Mouse (Mus musculus) MEL (cell line): Measurements from ENCODE around the gene Wnt10a. TPM values are rescaled to one million over a fixed set of nuclear protein-coding genes. Genes with fewer than 3 reads are reported as not detected.

Experiments
- DNase-seq: peaks from one replicate; pipeline ENCODE4 v3.0.0; 2011; ENCODE audit warnings: low read depth, low spot score
- H3K27ac ChIP-seq: 2 replicates; pipeline ENCODE4 v1.5.1; 2012; ENCODE audit warnings: low read depth, mild to moderate bottlenecking, control low read depth, low read length, moderate library complexity; ENCODE audit not compliant: control insufficient read depth
- H3K27me3 ChIP-seq, 2 experiments: fragments of 150-350 bp in 1 of 2; sonication (generic) in 1 of 2; 2 replicates each; pipeline ENCODE4 v1.6.1; 2012; ENCODE audit warnings: low read length in 2 of 2, mild to moderate bottlenecking in 2 of 2, improper control_type of control experiment in 1 of 2, moderate library complexity in 1 of 2; ENCODE audit not compliant: insufficient read depth in 2 of 2, control insufficient read depth in 1 of 2
- H3K36me3 ChIP-seq, 2 experiments: 2 replicates each; pipeline ENCODE4 v1.6.1; 2012 to 2014; ENCODE audit warnings: low read length in 2 of 2, improper control_type of control experiment in 1 of 2, inconsistent platforms in 1 of 2, mild to moderate bottlenecking in 1 of 2; ENCODE audit not compliant: insufficient read depth in 2 of 2, control insufficient read depth in 1 of 2
- H3K4me1 ChIP-seq, 2 experiments: fragments of 150-350 bp in 1 of 2; sonication (generic) in 1 of 2; 2 replicates each; pipeline ENCODE4 v1.6.1; 2012; ENCODE audit warnings: low read length in 2 of 2, improper control_type of control experiment in 1 of 2, mild to moderate bottlenecking in 1 of 2; ENCODE audit not compliant: insufficient read depth in 2 of 2, control insufficient read depth in 1 of 2
- H3K4me3 ChIP-seq, 2 experiments: fragments of 150-350 bp in 1 of 2; sonication (generic) in 1 of 2; 2 replicates each; pipeline ENCODE4 v1.5.1; 2012; ENCODE audit warnings: low read depth in 2 of 2, low read length in 2 of 2, mild to moderate bottlenecking in 2 of 2, moderate library complexity in 2 of 2, control low read depth in 1 of 2, improper control_type of control experiment in 1 of 2; ENCODE audit not compliant: control insufficient read depth in 1 of 2, insufficient read depth in 1 of 2
- H3K79me2 ChIP-seq: 2 replicates; pipeline ENCODE4 v1.6.1; 2012; ENCODE audit warnings: mild to moderate bottlenecking, low read length, moderate library complexity; ENCODE audit not compliant: control insufficient read depth, poor library complexity, insufficient read depth
- H3K9ac ChIP-seq: 2 replicates; pipeline ENCODE4 v1.6.1; 2012; ENCODE audit warnings: low read depth, mild to moderate bottlenecking, control low read depth, low read length, moderate library complexity; ENCODE audit not compliant: control insufficient read depth, poor library complexity, severe bottlenecking
- H3K9me3 ChIP-seq: fragments of 150-350 bp; sonication (generic); replicated peaks from 2 replicates; pipeline ENCODE4 v1.6.1; 2012; ENCODE audit warnings: mild to moderate bottlenecking, low read length, improper control_type of control experiment, moderate library complexity; ENCODE audit not compliant: insufficient read depth
- BHLHE40 ChIP-seq: IDR thresholded peaks from 2 replicates; pipeline ENCODE4 v1.6.1; 2012; ENCODE audit warnings: low read depth, mild to moderate bottlenecking, inconsistent platforms, low read length, improper control_type of control experiment, borderline replicate concordance
- CHD1 ChIP-seq: IDR thresholded peaks from 2 replicates; pipeline ENCODE4 v1.6.1; 2012; ENCODE audit warnings: low read depth, mild to moderate bottlenecking, inconsistent platforms, low read length, improper control_type of control experiment
- CHD2 ChIP-seq: IDR thresholded peaks from 2 replicates; pipeline ENCODE4 v1.6.1; 2011; ENCODE audit warnings: low read length, improper control_type of control experiment
- CTCF ChIP-seq, 3 experiments: IDR thresholded peaks in 2 of 3; conservative IDR thresholded peaks in 1 of 3; 2 replicates each; pipeline ENCODE4 v1.5.1; 2011 to 2012; ENCODE audit warnings: low read length in 3 of 3, low read depth in 2 of 3, mild to moderate bottlenecking in 2 of 3, improper control_type of control experiment in 1 of 3, inconsistent platforms in 1 of 3, mixed read lengths in 1 of 3, moderate library complexity in 1 of 3; ENCODE audit not compliant: control insufficient read depth in 1 of 3, insufficient read depth in 1 of 3, poor library complexity in 1 of 3, severe bottlenecking in 1 of 3
- E2F4 ChIP-seq: IDR thresholded peaks from 2 replicates; pipeline ENCODE4 v1.6.1; 2011; ENCODE audit warnings: low read depth, low read length, improper control_type of control experiment, borderline replicate concordance
- ETS1 ChIP-seq: IDR thresholded peaks from 2 replicates; pipeline ENCODE4 v1.6.1; 2012; ENCODE audit warnings: low read depth, mild to moderate bottlenecking, inconsistent platforms, low read length, improper control_type of control experiment, moderate library complexity
- GABPA ChIP-seq: IDR thresholded peaks from 2 replicates; pipeline ENCODE4 v1.6.1; 2012; ENCODE audit warnings: low read depth, mild to moderate bottlenecking, inconsistent platforms, low read length, improper control_type of control experiment, moderate library complexity
- GATA1 ChIP-seq: IDR thresholded peaks from 2 replicates; pipeline ENCODE4 v1.6.1; 2011; ENCODE audit warnings: low read depth, low read length, improper control_type of control experiment
- HCFC1 ChIP-seq: IDR thresholded peaks from 2 replicates; pipeline ENCODE4 v1.6.1; 2012; ENCODE audit warnings: low read depth, mild to moderate bottlenecking, inconsistent platforms, low read length, improper control_type of control experiment, moderate library complexity
- JUND ChIP-seq: IDR thresholded peaks from 2 replicates; pipeline ENCODE4 v1.6.1; 2011; ENCODE audit warnings: low read depth, mild to moderate bottlenecking, improper control_type of control experiment, low read length
- KAT2A ChIP-seq: conservative IDR thresholded peaks from 2 replicates; pipeline ENCODE4 v1.6.1; 2012; ENCODE audit warnings: low read depth, low read length, improper control_type of control experiment, inconsistent platforms
- MAFK ChIP-seq: IDR thresholded peaks from 2 replicates; pipeline ENCODE4 v1.6.1; 2011; ENCODE audit warnings: low read depth, mild to moderate bottlenecking, low read length, improper control_type of control experiment, borderline replicate concordance
- MAX ChIP-seq: IDR thresholded peaks from 2 replicates; pipeline ENCODE4 v1.6.1; 2011; ENCODE audit warnings: low read length, improper control_type of control experiment
- MAZ ChIP-seq: IDR thresholded peaks from 2 replicates; pipeline ENCODE4 v1.6.1; 2012; ENCODE audit warnings: low read depth, mild to moderate bottlenecking, inconsistent platforms, low read length, improper control_type of control experiment
- MEF2A ChIP-seq: IDR thresholded peaks from 2 replicates; pipeline ENCODE4 v1.6.1; 2014; ENCODE audit warnings: low read depth, mild to moderate bottlenecking, inconsistent platforms, low read length, improper control_type of control experiment; ENCODE audit not compliant: poor library complexity, insufficient replicate concordance, severe bottlenecking; ENCODE audit errors: extremely low read depth
- MYB ChIP-seq: IDR thresholded peaks from 2 replicates; pipeline ENCODE4 v1.6.1; 2011; ENCODE audit warnings: mild to moderate bottlenecking, low read depth, low read length, improper control_type of control experiment
- NELFE ChIP-seq: IDR thresholded peaks from 2 replicates; pipeline ENCODE4 v1.6.1; 2011; ENCODE audit warnings: low read depth, low read length, improper control_type of control experiment
- NRF1 ChIP-seq: IDR thresholded peaks from 2 replicates; pipeline ENCODE4 v1.6.1; 2014; ENCODE audit warnings: low read depth, mild to moderate bottlenecking, inconsistent platforms, low read length, improper control_type of control experiment, moderate library complexity; ENCODE audit not compliant: poor library complexity, insufficient read depth, severe bottlenecking
- POLR2AphosphoS2 ChIP-seq: IDR thresholded peaks from 2 replicates; pipeline ENCODE4 v1.6.1; 2011; ENCODE audit warnings: low read length, improper control_type of control experiment
- SIN3A ChIP-seq: IDR thresholded peaks from 2 replicates; pipeline ENCODE4 v1.6.1; 2012; ENCODE audit warnings: low read length, improper control_type of control experiment, inconsistent platforms
- TCF12 ChIP-seq: IDR thresholded peaks from 2 replicates; pipeline ENCODE4 v1.6.1; 2014; ENCODE audit warnings: low read depth, mild to moderate bottlenecking, inconsistent platforms, low read length, improper control_type of control experiment, moderate library complexity
- USF1 ChIP-seq: IDR thresholded peaks from 2 replicates; pipeline ENCODE4 v1.6.1; 2014; ENCODE audit warnings: low read depth, mild to moderate bottlenecking, inconsistent platforms, low read length, improper control_type of control experiment, moderate library complexity
- USF2 ChIP-seq, 2 experiments: IDR thresholded peaks; 2 replicates each; pipeline ENCODE4 v1.6.1; 2011 to 2012; ENCODE audit warnings: improper control_type of control experiment in 2 of 2, low read length in 2 of 2, borderline replicate concordance in 1 of 2, inconsistent platforms in 1 of 2, low read depth in 1 of 2, mild to moderate bottlenecking in 1 of 2; ENCODE audit not compliant: insufficient read depth in 1 of 2
- ZC3H11A ChIP-seq: IDR thresholded peaks from 2 replicates; pipeline ENCODE4 v1.6.1; 2012; ENCODE audit warnings: low read depth, mild to moderate bottlenecking, inconsistent platforms, low read length, improper control_type of control experiment
- ZKSCAN1 ChIP-seq: IDR thresholded peaks from 2 replicates; pipeline ENCODE4 v1.6.1; 2012; ENCODE audit warnings: low read depth, mild to moderate bottlenecking, inconsistent platforms, low read length, improper control_type of control experiment, moderate library complexity
- ZMIZ1 ChIP-seq: IDR thresholded peaks from 2 replicates; pipeline ENCODE4 v1.6.1; 2012; ENCODE audit warnings: low read depth, mild to moderate bottlenecking, inconsistent platforms, low read length, improper control_type of control experiment, moderate library complexity
- ZNF384 ChIP-seq: IDR thresholded peaks from 2 replicates; pipeline ENCODE4 v1.6.1; 2012; ENCODE audit warnings: low read depth, mild to moderate bottlenecking, inconsistent platforms, low read length, improper control_type of control experiment
- polyA plus RNA-seq, 2 experiments: library from polyadenylated mRNA; stranded (reverse) in 1 of 2; unstranded in 1 of 2; fragments of >175 nt in 1 of 2; fragments of >200 nt in 1 of 2; gene quantifications; 2 replicates each; pipeline versions ENCODE4 v1.2.1 to v1.2.4; 2012; ENCODE audit warnings: low replicate concordance in 2 of 2, low read depth in 1 of 2; ENCODE audit not compliant: insufficient read length in 2 of 2, insufficient read depth in 1 of 2, missing spikeins in 1 of 2
- total RNA-seq: library from RNA; depleted of rRNA; stranded (reverse); fragments of 300-350 nt; gene quantifications from 2 replicates; pipeline ENCODE4 v1.2.3, GENCODE M21; 2012; rRNA removed

Gene Wnt10a
- total RNA-seq (not detected in 2 replicates), polyA plus RNA-seq (not detected)

DNA sequence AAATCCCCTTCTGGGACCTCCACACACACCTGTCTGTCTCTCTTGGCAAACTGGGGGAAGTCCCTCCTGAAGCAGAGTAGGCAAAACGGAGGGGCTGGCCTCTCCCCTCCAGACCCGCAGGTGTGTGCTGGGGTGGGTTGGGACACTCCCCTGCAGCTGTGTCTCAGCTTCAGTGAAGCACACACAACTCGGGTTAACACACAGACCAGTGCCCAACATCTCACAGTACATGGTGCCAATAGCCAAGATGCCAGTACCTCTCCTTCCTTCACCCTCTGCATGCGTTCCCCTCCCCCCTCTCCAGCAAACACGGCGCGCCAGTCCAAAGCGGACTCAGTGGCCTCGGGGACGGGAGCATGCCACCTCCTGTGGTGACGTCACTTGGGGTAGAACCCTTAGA, at the start of gene Wnt10a:
Gene Wnt10a, plus strand, starts transcription at position 268 of the 400 bp plus-strand sequence.
- Histone ChIP-seq H3K4me3 (no peak within 1 kb of the TSS), H3K9ac (no peak within 1 kb of the TSS), H3K27ac (no peak within 1 kb of the TSS), H3K4me1 (no peaks in the 10 kb centered on the region), H3K36me3 (no peaks in the 10 kb centered on the region), H3K27me3 (no peaks in the 10 kb centered on the region), H3K79me2 (no peaks in the 10 kb centered on the region), H3K9me3 (no peaks in the 10 kb centered on the region)
- TF ChIP-seq TCF12 (no peak), ETS1 (no peak), ZMIZ1 (no peak), MAZ (no peak), ZC3H11A (no peak), GABPA (no peak), BHLHE40 (no peak), HCFC1 (no peak), NRF1 (no peak), MEF2A (no peak), SIN3A (no peak), POLR2AphosphoS2 (no peak), ZKSCAN1 (no peak), KAT2A (no peak), JUND (no peak), MYB (no peak), MAFK (no peak)
- DNase-seq = no peak

DNA sequence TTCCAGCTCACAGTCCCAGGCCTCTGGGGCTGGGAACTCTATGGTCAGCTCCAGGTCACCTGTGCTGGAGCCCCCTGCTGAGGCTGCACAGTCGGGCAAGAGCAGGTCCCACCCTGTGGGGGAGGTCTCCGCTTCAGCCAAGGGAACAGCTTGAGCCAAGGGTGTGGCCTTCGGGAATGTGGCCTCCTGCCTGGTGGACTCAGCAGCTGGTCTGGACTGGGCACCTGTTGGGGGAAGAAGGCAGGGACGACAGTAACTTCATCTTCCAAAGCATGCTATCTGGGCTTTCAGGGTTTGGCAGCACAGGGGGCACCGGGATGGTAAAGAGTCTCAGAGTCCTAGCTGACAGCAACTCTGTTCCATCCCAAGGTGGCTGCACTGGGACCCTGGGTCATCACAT, 44.0 kb upstream of the Wnt10a start:
- TF ChIP-seq CTCF (IDR thresholded peaks at IDR 0.05 in 2 of 3, conservative IDR thresholded peaks at IDR 0.05 in 1 of 3; ENCODE audit: control insufficient read depth in 1 of 3, insufficient read depth in 1 of 3, low read depth in 2 of 3, low read length in 3 of 3, poor library complexity in 1 of 3, severe bottlenecking in 1 of 3) (no peak), ZMIZ1 (no peak), MAX (no peak), CHD1 (no peak), CHD2 (no peak), TCF12 (no peak), ZNF384 (no peak), KAT2A (no peak), USF1 (no peak), GATA1 (no peak), USF2 (IDR thresholded peaks at IDR 0.05; ENCODE audit: borderline replicate concordance in 1 of 2, insufficient read depth in 1 of 2, low read depth in 1 of 2, low read length in 2 of 2) (no peak), MYB (no peak), ZC3H11A (no peak), HCFC1 (no peak), NELFE (no peak), E2F4 (no peak)
- Histone ChIP-seq H3K27ac (no peak overlapping the region), H3K9me3 (no peaks in the 10 kb centered on the region), H3K27me3 (peaks cover 3 to 11% of the 10 kb centered on the region in 2 experiments), H3K4me1 (no peaks in the 10 kb centered on the region), H3K9ac (no peak overlapping the region), H3K4me3 (no peak overlapping the region), H3K36me3 (no peaks in the 10 kb centered on the region), H3K79me2 (no peaks in the 10 kb centered on the region)
- no peak for DNase-seq
